Mouse (Mus musculus) megakaryocyte, embryonic 14.5 days (primary cell): Measurements from ENCODE around the gene Hcn3.

Source experiments
- FLI1 ChIP-seq: IDR thresholded peaks from 2 replicates; pipeline ENCODE4 v1.6.1; 2012; ENCODE audit warnings: low read length, inconsistent platforms, mixed read lengths
- GATA1 ChIP-seq: IDR thresholded peaks from 3 replicates; pipeline ENCODE4 v1.6.1; 2012; ENCODE audit warnings: mixed read lengths, low read length, inconsistent platforms, borderline replicate concordance

- TF ChIP-seq GATA1 = no peak
- no peak for TF ChIP-seq FLI1
Measured at GRCm38 (mm10) chr3:89159616-89160344, at the start of gene Hcn3.
